Mouse (Mus musculus) fat pad, adult 2 months (tissue): ENCODE data around the gene Sprr2d.

Experiments used
- DNase-seq: peaks from one replicate; pipeline ENCODE4 v3.0.0-alpha.2; 2011; ENCODE audit warnings: low read depth, low spot score; ENCODE audit errors: extremely low read depth

Sprr2d gene

GRCm38 (mm10) chr3:92338840-92339239 lies at the start of gene Sprr2d:
Sprr2d (plus strand) TSS chr3:92339140.
- no peak for DNase-seq

GRCm38 (mm10) chr3:92307406-92307805 lies 31.5 kb upstream of the Sprr2d start:
- no peak for DNase-seq

- DNase-seq, result no peak
Measured at GRCm38 (mm10) chr3:92316320-92316719, 22.6 kb upstream of the Sprr2d start, which contains the start of gene Sprr2b. Sprr2b (plus strand) TSS chr3:92316620.

- DNase-seq, result no peak
Measured at GRCm38 (mm10) chr3:92317384-92317783, 21.6 kb upstream of the Sprr2d start.

GRCm38 (mm10) chr3:92336278-92336677 lies 2.7 kb upstream of the Sprr2d start:
- DNase-seq, result no peak

GRCm38 (mm10) chr3:92351843-92352242 lies 12.9 kb downstream of the Sprr2d start, which contains the start of gene Sprr2e:
Sprr2e (plus strand) TSS chr3:92352143.
- no peak for DNase-seq

GRCm38 (mm10) chr3:92361619-92362018 lies 22.7 kb downstream of the Sprr2d start:
- DNase-seq, result no peak

- no peak for DNase-seq
Measured at GRCm38 (mm10) chr3:92364887-92365286, 25.9 kb downstream of the Sprr2d start, which contains the start of gene Sprr2f. Sprr2f (plus strand) TSS chr3:92365187.

GRCm38 (mm10) chr3:92373613-92374012 lies 34.7 kb downstream of the Sprr2d start:
- no peak for DNase-seq

GRCm38 (mm10) chr3:92385385-92385784 lies 46.4 kb downstream of the Sprr2d start, which contains the start of gene Sprr2h:
Sprr2h (plus strand) TSS chr3:92385685.
- DNase-seq, result no peak
